Comparison of ENCODE assay signal across 8 mouse cellular contexts in genomic region chr6:53854971-53855856, GRCm38 (mm10). TPM values are rescaled to one million over a fixed set of nuclear protein-coding genes. Genes with fewer than 3 reads are reported as not detected.
A peak's percentile ranks its signal among the peaks of the same experiment; 100 is the strongest.
DNase-seq lines count a peak whose midpoint lies in the region; ATAC-seq and TF ChIP-seq lines count a peak whose summit lies in the region.
"Had no signal": no experiment of that assay in that cellular context is flagged by ENCODE, and none has a peak within 500 bp of the region (broad histone marks: within the 10 kb centered on the region; RNA-seq: fewer than 3 reads in every experiment).

No protein-coding gene starts in this region.

- H3K9ac ChIP-seq in intestine, embryonic 14.5 days (ENCODE audit: low read length): no peak overlapping the region
- H3K9ac ChIP-seq in intestine, postnatal 0 days (ENCODE audit: low read depth, low read length): no peak overlapping the region
- no peak overlapping the region for H3K9ac ChIP-seq in heart, embryonic 12.5 days
- H3K9ac ChIP-seq: liver, embryonic 15.5 days had no signal

- H3K4me1 ChIP-seq in intestine, embryonic 14.5 days (replicated peaks; ENCODE audit: control insufficient read depth, insufficient read depth, low read length): peaks cover 23% of the 10 kb centered on the region
- 0 out of 2 replicates have a peak, but pooled peaks cover 4% of the 10 kb centered on the region for H3K4me1 ChIP-seq in intestine, postnatal 0 days (replicated peaks; ENCODE audit: control insufficient read depth, insufficient read depth, low read length)
- no peaks in the 10 kb centered on the region for H3K4me1 ChIP-seq in heart, embryonic 12.5 days (replicated peaks)
- H3K4me1 ChIP-seq: liver, embryonic 15.5 days had no signal

- H3K9me3 ChIP-seq in intestine, embryonic 14.5 days (ENCODE audit: control insufficient read depth, low read length): no peaks in the 10 kb centered on the region
- no peaks in the 10 kb centered on the region for H3K9me3 ChIP-seq in intestine, postnatal 0 days (ENCODE audit: control insufficient read depth)
- H3K9me3 ChIP-seq in heart, embryonic 12.5 days (replicated peaks): no peaks in the 10 kb centered on the region
- H3K9me3 ChIP-seq: liver, embryonic 15.5 days had no signal

- no peak overlapping the region for H3K4me2 ChIP-seq in intestine, embryonic 14.5 days (ENCODE audit: low read length)
- H3K4me2 ChIP-seq in intestine, postnatal 0 days (replicated peaks; ENCODE audit: low read depth): no peak overlapping the region
- no peak overlapping the region for H3K4me2 ChIP-seq in heart, embryonic 12.5 days
- H3K4me2 ChIP-seq: liver, embryonic 15.5 days had no signal

- 62% methylated on average over 12 of the region's 12 CpGs for WGBS in intestine, embryonic 14.5 days
- 59% methylated on average over 12 of the region's 12 CpGs for WGBS in intestine, postnatal 0 days
- WGBS in heart, embryonic 12.5 days: 84% methylated on average over 12 of the region's 12 CpGs

- no peak overlapping the region for H3K4me3 ChIP-seq in intestine, embryonic 14.5 days (ENCODE audit: low read depth, low read length)
- H3K4me3 ChIP-seq in intestine, postnatal 0 days (ENCODE audit: low read depth, low read length): no peak overlapping the region
- H3K4me3 ChIP-seq in heart, embryonic 12.5 days: no peak overlapping the region
- H3K4me3 ChIP-seq: liver, embryonic 15.5 days had no signal

- no peaks in the 10 kb centered on the region for H3K36me3 ChIP-seq in intestine, embryonic 14.5 days (ENCODE audit: control insufficient read depth, insufficient read depth, low read length)
- no peaks in the 10 kb centered on the region for H3K36me3 ChIP-seq in intestine, postnatal 0 days (ENCODE audit: control insufficient read depth, insufficient read depth)
- no peaks in the 10 kb centered on the region for H3K36me3 ChIP-seq in heart, embryonic 12.5 days
- H3K36me3 ChIP-seq: liver, embryonic 15.5 days had no signal

- TF ChIP-seq CTCF in intestine, postnatal 0 days (IDR thresholded peaks at IDR 0.05; ENCODE audit: low read depth): no peak

- H3K27ac ChIP-seq in intestine, embryonic 14.5 days (ENCODE audit: low read depth): no peak overlapping the region
- no peak overlapping the region for H3K27ac ChIP-seq in intestine, postnatal 0 days (ENCODE audit: low read depth, low read length)
- H3K27ac ChIP-seq in heart, embryonic 12.5 days (ENCODE audit: poor library complexity, severe bottlenecking): no peak overlapping the region
- H3K27ac ChIP-seq: liver, embryonic 15.5 days had no signal

- H3K27me3 ChIP-seq in intestine, embryonic 14.5 days (replicated peaks; ENCODE audit: control insufficient read depth, insufficient read depth, low read length): no peaks in the 10 kb centered on the region
- no peaks in the 10 kb centered on the region for H3K27me3 ChIP-seq in intestine, postnatal 0 days (replicated peaks; ENCODE audit: control insufficient read depth, insufficient read depth, low read length)
- no peaks in the 10 kb centered on the region for H3K27me3 ChIP-seq in heart, embryonic 12.5 days (replicated peaks)
- H3K27me3 ChIP-seq: liver, embryonic 15.5 days had no signal

- no peak for DNase-seq in intestine, embryonic 14.5 days (ENCODE audit: low spot score)
- DNase-seq in 3T3-L1 (ENCODE audit: low read depth, low spot score) (peak; percentile 44), adipocyte (ENCODE audit: low spot score) (peak; percentile 29)
- DNase-seq in layer of hippocampus, adult 18-20 months (ENCODE audit: low spot score in 2 of 2): peak; percentile 11 to 40

- ATAC-seq in intestine, embryonic 14.5 days (replicated peaks; ENCODE audit: low FRiP score, low TSS enrichment, low read depth): 0 out of 2 replicates have a peak, but pooled peaks have one; percentile 43
- no peak for ATAC-seq in intestine, postnatal 0 days
- ATAC-seq in erythroblast, adult 5-6 weeks (replicated peaks; ENCODE audit: low FRiP score, poor library complexity, severe bottlenecking): no peak
- ATAC-seq in heart, embryonic 12.5 days (ENCODE audit: insufficient number of reproducible peaks, low FRiP score): no peak

RNA-seq across cellular contexts. Expression of gene Tril, which starts 34.6 kb away (rescaled TPM):
- 15.9 and 16.5 TPM in 2 replicates for polyA plus RNA-seq in intestine, embryonic 14.5 days (2014; fragmentation: Nextera tagmentation; extraction: Ambion mirVana)
- 5.7 TPM in 2 replicates for polyA plus RNA-seq in intestine, postnatal 0 days (2015; fragmentation: Nextera tagmentation; extraction: Ambion mirVana)
- 10 to 100 TPM; 32.1 to 33.4 TPM for total RNA-seq in layer of hippocampus, adult 18-20 months (2021)
- total RNA-seq in erythroblast, adult 5-6 weeks (2015; ENCODE audit: low replicate concordance): not detected in 2 replicates
- not detected in 2 replicates for total RNA-seq in erythroblast, adult 5-6 weeks (2017; ENCODE audit: low replicate concordance)
- polyA plus RNA-seq in heart, embryonic 12.5 days (2016; fragmentation: Nextera tagmentation; extraction: Ambion mirVana): 8.3 and 10.5 TPM in 2 replicates
